Mouse (Mus musculus) midbrain, embryonic 13.5 days (tissue): ENCODE results near the gene Scnn1g. TPM values are rescaled to one million over a fixed set of nuclear protein-coding genes. Genes with fewer than 3 reads are reported as not detected.

Experiments used
- ATAC-seq: fragments of 200-750 bp; cut with Nextera tagmentation; 2 replicates; pipeline ENCODE4 v1.8.0; 2017; ENCODE audit warnings: mild to moderate bottlenecking, moderate TSS enrichment, moderate library complexity
- H3K27ac ChIP-seq: fragments of 300-500 bp; sonication (generic); 2 replicates; pipeline ENCODE4 v1.5.1; 2015; ENCODE audit warnings: inconsistent platforms, mild to moderate bottlenecking, moderate library complexity
- H3K27me3 ChIP-seq: fragments of 300-500 bp; sonication (generic); 2 replicates; pipeline ENCODE4 v1.6.1; 2015; ENCODE audit warnings: mild to moderate bottlenecking, inconsistent platforms
- H3K36me3 ChIP-seq: fragments of 300-500 bp; sonication (generic); 2 replicates; pipeline ENCODE4 v1.6.1; 2015; ENCODE audit warnings: mild to moderate bottlenecking, inconsistent platforms
- H3K4me1 ChIP-seq: fragments of 300-500 bp; sonication (generic); replicated peaks from 2 replicates; pipeline ENCODE4 v1.6.1; 2015; ENCODE audit warnings: inconsistent platforms
- H3K4me2 ChIP-seq: fragments of 300-500 bp; sonication (generic); replicated peaks from 2 replicates; pipeline ENCODE4 v1.6.1; 2015; ENCODE audit warnings: moderate library complexity, mild to moderate bottlenecking, inconsistent platforms
- H3K4me3 ChIP-seq: fragments of 300-500 bp; sonication (generic); replicated peaks from 2 replicates; pipeline ENCODE4 v1.5.1; 2015; ENCODE audit warnings: mild to moderate bottlenecking, inconsistent platforms
- H3K9ac ChIP-seq: fragments of 300-500 bp; sonication (generic); replicated peaks from 2 replicates; pipeline ENCODE4 v1.6.1; 2015; ENCODE audit warnings: mild to moderate bottlenecking, inconsistent platforms
- H3K9me3 ChIP-seq: fragments of 300-500 bp; sonication (generic); 2 replicates; pipeline ENCODE4 v1.6.1; 2016; ENCODE audit warnings: mild to moderate bottlenecking, inconsistent platforms
- WGBS: fragments of 180-500 bp; shearing (Covaris S2); methylation state at CpG from one replicate; pipeline ENCODE4 v1.1.7; 2015; 5-methylcytosine and 5-hydroxymethylcytosine counted together
- polyA plus RNA-seq: library from polyadenylated mRNA; unstranded; fragments of >200 nt; fragmentation: Nextera tagmentation; extraction: Ambion mirVana; gene quantifications from 2 replicates; pipeline ENCODE4 v1.2.1, GENCODE M21; 2015

Scnn1g gene
- polyA plus RNA-seq, 1 experiment from 2014 or later = not detected

DNA sequence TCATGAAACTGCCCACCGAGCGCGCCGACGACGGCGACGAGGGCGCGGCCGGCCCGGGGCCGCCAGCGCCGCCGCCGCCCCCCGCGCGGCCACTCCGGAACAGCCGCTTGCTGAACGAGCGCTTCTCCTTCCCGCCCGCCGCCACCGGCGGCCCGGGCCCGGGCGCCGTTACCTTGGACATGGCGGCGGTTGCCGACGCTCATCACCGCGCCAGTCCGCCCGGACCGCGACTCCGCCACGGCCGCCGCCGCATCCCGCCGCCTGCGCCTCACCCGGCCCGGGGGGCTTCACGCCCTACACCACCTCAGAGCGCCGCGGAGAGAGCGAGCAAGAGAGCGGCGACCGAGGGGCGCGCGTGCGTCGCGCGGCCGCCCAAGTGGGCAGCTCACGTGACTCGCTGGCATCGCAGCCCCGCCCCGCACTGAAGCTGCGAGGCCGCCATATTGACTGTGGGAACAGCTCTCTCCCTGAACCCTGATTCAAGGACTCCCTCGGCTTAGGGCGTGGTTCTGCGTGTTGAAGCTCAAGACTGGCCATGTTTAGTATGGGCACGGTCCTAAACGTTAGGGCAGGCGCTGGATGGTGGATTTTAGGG, 27.1 kb upstream of the Scnn1g start, which contains the start of gene Usp31:
Gene Usp31 (minus strand): TSS at position 181 of the 595 bp plus-strand sequence.
- Histone ChIP-seq H3K9ac (peak within 1 kb of the TSS; percentile 76), H3K9me3 (no peaks in the 10 kb centered on the region), H3K27ac (peak within 1 kb of the TSS; percentile 93), H3K4me1 (peaks cover 34% of the 10 kb centered on the region), H3K4me2 (peak within 1 kb of the TSS; percentile 79), H3K4me3 (peak within 1 kb of the TSS; percentile 66), H3K36me3 (0 out of 2 replicates have a peak, but pooled peaks cover 3% of the 10 kb centered on the region), H3K27me3 (peaks cover 11% of the 10 kb centered on the region)
- WGBS = under 1% methylated on average over 75 of the region's 82 CpGs
- peak; percentile 99 for ATAC-seq

DNA sequence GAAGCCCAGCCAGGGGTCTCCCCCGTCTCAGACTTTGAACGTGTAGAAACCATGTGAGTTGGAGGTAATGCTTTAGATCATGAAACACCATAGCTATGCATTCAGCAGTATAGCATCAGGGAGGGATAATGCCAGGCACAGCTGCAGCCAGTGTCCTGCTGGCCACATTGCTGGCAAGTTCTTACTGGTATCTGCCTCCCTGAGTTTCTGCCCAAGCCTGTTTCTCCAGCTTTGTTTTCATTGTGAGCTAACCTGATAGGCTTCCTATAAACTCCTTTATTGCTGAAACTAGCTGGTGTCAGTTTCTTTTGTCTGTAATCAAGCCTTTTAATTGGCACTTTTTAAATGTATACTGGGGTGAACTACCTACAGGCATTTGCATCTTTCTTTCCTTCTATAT, 23.1 kb upstream of the Scnn1g start:
- 56% methylated on average over 2 of the region's 2 CpGs for WGBS
- Histone ChIP-seq H3K4me2 (no peak overlapping the region), H3K9ac (no peak overlapping the region), H3K36me3 (no peaks in the 10 kb centered on the region), H3K9me3 (no peaks in the 10 kb centered on the region), H3K27me3 (peaks cover 11% of the 10 kb centered on the region), H3K4me3 (no peak overlapping the region), H3K27ac (no peak overlapping the region), H3K4me1 (peaks cover 2% of the 10 kb centered on the region)
- ATAC-seq = no peak

DNA sequence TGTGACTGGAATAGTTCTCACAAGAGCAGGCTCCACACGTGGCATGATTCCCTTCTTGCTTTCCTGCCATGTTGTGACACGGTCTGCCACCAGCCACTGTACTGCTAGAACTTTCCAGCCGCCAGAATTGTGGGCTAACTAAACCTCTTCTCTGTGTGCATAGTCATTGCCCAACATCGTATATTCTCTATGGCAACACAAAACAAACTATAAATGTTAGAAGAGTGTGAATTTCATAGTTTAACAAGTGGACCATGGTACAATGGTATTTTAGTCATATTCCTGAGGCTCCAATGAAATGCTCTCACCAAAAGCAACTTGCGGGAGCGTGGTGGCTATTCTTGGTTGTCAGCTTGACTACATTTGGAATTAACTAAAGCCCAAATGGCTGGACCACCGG, 17.2 kb upstream of the Scnn1g start:
- no peaks in the 10 kb centered on the region for H3K36me3 ChIP-seq
- H3K9me3 ChIP-seq = no peaks in the 10 kb centered on the region
- H3K4me2 ChIP-seq = no peak overlapping the region
- no peak overlapping the region for H3K27ac ChIP-seq
- 77% methylated on average over 7 of the region's 7 CpGs for WGBS
- H3K9ac ChIP-seq = no peak overlapping the region
- H3K27me3 ChIP-seq = no peaks in the 10 kb centered on the region
- no peaks in the 10 kb centered on the region for H3K4me1 ChIP-seq
- no peak overlapping the region for H3K4me3 ChIP-seq
- no peak for ATAC-seq

DNA sequence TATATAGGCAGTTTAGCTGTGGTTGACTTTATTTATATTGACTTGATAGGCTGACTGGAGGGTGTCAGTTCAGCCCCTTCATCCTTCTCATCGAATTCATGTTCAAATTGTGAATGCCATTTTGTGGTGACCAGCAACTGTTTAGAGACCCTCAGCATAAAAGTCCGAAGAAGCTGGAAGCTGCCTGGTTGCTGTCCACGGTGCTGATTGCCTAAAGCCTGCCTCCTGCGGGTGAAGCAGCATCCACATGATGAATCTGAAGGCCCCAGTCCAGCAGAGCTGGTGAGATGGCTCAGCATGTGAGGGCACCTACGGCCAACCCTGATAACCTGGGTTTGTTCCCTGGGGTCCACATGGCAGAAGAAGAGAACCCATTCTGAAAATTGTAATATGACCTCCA, 4.1 kb upstream of the Scnn1g start:
- Histone ChIP-seq H3K4me1 (peaks cover 10% of the 10 kb centered on the region), H3K9me3 (no peaks in the 10 kb centered on the region), H3K36me3 (no peaks in the 10 kb centered on the region), H3K4me2 (no peak overlapping the region), H3K27ac (no peak overlapping the region), H3K27me3 (peaks cover 28% of the 10 kb centered on the region), H3K4me3 (no peak overlapping the region), H3K9ac (no peak overlapping the region)
- no peak for ATAC-seq
- WGBS = 23% methylated on average over 5 of the region's 5 CpGs

DNA sequence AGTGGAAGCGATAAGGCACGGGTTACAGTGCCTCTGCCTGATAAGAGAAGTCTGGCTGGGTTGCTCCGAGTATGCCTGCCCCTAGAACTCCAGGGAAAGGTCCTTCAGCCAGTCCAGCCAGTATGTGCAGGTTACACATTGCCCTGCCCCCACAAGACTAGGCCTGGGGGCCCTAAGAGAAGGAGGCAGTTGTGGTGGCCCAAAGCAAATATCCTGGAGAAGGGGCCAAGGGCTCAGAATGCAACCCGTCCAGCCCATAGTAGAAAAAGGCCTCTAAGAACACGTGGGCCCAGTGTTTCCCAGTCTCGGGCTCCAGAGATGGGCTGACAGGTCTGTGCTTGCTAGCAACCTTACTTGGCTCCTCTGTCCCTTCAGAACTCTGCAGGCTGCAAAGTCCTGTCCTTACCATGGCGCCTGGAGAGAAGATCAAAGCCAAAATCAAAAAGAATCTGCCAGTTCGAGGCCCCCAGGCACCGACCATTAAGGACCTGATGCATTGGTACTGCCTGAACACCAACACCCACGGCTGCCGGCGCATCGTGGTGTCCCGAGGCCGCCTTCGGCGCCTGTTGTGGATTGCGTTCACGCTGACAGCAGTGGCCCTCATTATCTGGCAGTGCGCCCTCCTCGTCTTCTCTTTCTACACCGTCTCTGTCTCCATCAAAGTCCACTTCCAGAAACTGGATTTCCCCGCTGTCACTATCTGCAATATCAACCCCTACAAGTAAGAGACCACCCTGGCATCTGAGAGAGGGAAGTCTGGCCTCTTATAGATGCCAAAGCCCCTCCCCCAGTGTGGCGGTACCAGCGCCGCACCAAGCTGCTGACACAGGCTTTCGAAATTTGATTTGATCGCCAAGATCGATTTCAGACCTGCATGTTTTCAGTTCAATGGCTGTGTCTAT, 3.5 kb downstream of the Scnn1g start:
- Histone ChIP-seq H3K27ac (no peak overlapping the region), H3K9me3 (no peaks in the 10 kb centered on the region), H3K4me1 (peaks cover 10% of the 10 kb centered on the region), H3K36me3 (no peaks in the 10 kb centered on the region), H3K4me2 (no peak overlapping the region), H3K9ac (no peak overlapping the region), H3K27me3 (peaks cover 37% of the 10 kb centered on the region), H3K4me3 (no peak overlapping the region)
- 76% methylated on average over 29 of the region's 29 CpGs for WGBS
- no peak for ATAC-seq

DNA sequence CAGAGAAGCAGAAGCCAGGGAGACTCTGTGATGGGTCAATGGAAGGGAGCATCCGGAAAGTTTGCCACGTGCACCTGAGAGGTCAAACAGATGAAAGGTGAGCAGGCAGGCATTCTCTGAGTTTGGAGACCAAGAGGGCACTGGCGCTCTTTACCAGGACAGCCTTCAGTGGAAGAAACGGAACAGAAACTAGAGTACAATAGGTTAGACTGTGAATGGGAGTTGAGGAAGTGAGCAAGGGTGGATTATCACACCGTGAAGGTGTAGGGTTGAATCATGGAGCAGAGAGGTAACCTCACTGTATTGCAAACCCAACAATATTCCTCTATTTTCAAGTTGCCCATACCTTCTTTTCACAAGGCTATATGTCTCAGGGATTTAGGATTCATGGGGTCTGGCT, 16.0 kb downstream of the Scnn1g start:
- H3K4me3 ChIP-seq = no peak overlapping the region
- H3K27ac ChIP-seq = no peak overlapping the region
- H3K36me3 ChIP-seq = no peaks in the 10 kb centered on the region
- no peak overlapping the region for H3K9ac ChIP-seq
- H3K27me3 ChIP-seq = no peaks in the 10 kb centered on the region
- no peaks in the 10 kb centered on the region for H3K9me3 ChIP-seq
- H3K4me2 ChIP-seq = no peak overlapping the region
- 82% methylated on average over 5 of the region's 5 CpGs for WGBS
- no peak for ATAC-seq
- H3K4me1 ChIP-seq = no peaks in the 10 kb centered on the region

DNA sequence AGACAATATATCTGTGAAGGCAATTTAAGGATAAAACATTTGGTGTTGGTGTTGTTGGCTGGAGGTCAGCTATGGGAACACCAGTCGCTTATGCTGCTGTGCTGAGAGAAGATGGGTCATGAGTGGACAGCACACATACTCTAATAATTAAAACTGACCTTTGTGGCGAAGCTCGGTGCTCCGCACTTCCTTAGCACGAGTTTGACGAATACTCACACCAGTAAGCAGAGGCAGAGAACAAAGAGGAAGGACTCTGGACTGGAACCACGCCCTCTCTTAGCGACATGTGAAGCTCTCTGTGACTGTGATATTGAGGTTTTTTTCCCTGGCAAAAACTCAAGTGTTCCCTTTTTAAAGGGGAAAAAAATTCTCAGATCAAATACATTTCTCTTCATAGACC, 20.5 kb downstream of the Scnn1g start:
- ATAC-seq = no peak
- H3K4me3 ChIP-seq = no peak overlapping the region
- H3K36me3 ChIP-seq = no peaks in the 10 kb centered on the region
- H3K4me1 ChIP-seq = no peaks in the 10 kb centered on the region
- WGBS = 79% methylated on average over 8 of the region's 8 CpGs
- H3K4me2 ChIP-seq = no peak overlapping the region
- no peaks in the 10 kb centered on the region for H3K9me3 ChIP-seq
- no peak overlapping the region for H3K27ac ChIP-seq
- no peak overlapping the region for H3K9ac ChIP-seq
- H3K27me3 ChIP-seq = no peaks in the 10 kb centered on the region

DNA sequence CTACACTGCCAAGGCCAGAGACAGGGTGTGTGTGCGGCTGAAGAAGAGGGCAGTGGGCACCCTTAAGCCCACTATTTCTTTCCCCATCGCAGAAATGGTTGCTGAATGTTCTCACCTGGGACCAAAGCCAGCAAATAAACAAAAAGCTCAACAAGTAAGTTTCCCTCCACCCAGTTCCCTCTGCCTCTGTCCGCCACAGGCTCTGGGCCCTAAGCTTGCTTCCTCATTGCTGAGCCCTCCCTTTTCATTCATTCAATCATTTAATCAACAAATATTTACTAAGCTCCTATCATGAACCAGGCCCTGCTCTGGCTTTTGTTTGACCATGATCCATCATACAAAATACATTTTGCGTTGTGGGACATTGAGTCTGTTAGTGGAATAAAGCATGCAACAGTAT, 29.0 kb downstream of the Scnn1g start:
- Histone ChIP-seq H3K4me2 (no peak overlapping the region), H3K4me3 (no peak overlapping the region), H3K27me3 (no peaks in the 10 kb centered on the region), H3K4me1 (no peaks in the 10 kb centered on the region), H3K9me3 (no peaks in the 10 kb centered on the region), H3K27ac (no peak overlapping the region), H3K36me3 (no peaks in the 10 kb centered on the region), H3K9ac (no peak overlapping the region)
- WGBS = 92% methylated on average over 4 of the region's 4 CpGs
- ATAC-seq = no peak

DNA sequence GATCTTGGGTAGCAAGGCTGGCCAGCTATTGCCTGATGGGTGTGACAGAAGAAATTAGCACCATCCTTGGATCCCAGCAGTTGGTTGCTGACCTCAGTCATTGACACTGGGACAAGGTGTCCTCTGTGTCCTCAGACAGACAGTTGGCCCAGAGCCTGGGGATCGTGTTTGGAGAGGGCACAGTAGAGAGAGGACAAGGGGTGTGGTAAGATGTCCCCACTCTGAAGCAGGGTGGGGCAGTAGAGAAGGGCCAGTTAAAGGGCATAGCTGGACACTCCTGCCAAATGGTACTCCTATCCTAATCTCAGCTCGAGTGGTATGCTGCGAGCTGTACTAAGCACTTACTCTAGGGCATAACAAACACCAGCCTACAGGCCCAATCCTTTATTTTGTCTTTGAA, 33.6 kb downstream of the Scnn1g start:
- Histone ChIP-seq H3K27me3 (no peaks in the 10 kb centered on the region), H3K9me3 (no peaks in the 10 kb centered on the region), H3K4me2 (no peak overlapping the region), H3K4me1 (no peaks in the 10 kb centered on the region), H3K4me3 (no peak overlapping the region), H3K36me3 (no peaks in the 10 kb centered on the region), H3K27ac (no peak overlapping the region), H3K9ac (no peak overlapping the region)
- ATAC-seq = no peak
- 73% methylated on average over 3 of the region's 3 CpGs for WGBS

DNA sequence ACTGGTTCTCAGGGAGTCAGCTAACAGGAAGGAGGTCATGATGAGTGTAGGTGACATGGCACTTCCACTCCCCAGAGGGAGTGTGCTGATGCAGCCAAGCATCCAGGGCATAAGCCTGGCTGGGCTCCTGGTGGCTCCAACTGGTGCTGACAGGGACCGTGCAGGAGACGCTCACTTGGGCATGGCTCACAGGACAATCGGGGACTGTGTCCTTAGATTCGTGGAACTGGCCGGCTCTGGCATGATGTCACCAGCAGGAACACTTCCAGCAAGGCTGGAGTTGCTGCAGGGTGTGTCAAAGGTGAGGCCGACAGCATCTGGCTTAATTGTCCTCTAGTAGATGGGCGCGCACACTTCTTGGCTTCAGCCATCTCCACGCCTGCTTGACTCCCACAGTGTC, 34.7 kb downstream of the Scnn1g start:
- H3K27ac ChIP-seq = no peak overlapping the region
- WGBS = 89% methylated on average over 9 of the region's 9 CpGs
- ATAC-seq = no peak
- no peak overlapping the region for H3K4me2 ChIP-seq
- no peak overlapping the region for H3K4me3 ChIP-seq
- no peaks in the 10 kb centered on the region for H3K27me3 ChIP-seq
- no peaks in the 10 kb centered on the region for H3K36me3 ChIP-seq
- H3K9me3 ChIP-seq = no peaks in the 10 kb centered on the region
- H3K4me1 ChIP-seq = no peaks in the 10 kb centered on the region
- H3K9ac ChIP-seq = no peak overlapping the region

DNA sequence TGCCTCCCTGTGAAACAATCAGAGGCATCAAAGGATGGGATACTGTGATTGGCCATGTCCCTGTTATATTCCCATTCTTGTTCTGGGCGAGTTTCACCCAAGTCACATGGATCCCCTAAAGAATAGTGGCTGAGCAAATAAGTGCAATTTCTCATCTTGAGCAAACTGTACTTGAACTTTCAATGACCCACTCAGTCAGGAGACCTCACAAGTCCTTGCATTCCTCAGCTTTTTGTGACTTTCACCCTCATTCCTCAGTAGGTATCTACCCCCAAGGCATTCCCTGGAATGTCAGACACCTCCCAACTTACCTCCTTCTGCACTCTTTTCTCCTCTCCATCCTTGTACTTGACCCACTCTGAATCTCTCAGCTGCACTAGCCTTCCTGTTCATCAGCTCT, 44.3 kb downstream of the Scnn1g start:
- Histone ChIP-seq H3K4me1 (no peaks in the 10 kb centered on the region), H3K4me2 (no peak overlapping the region), H3K36me3 (no peaks in the 10 kb centered on the region), H3K27ac (no peak overlapping the region), H3K27me3 (no peaks in the 10 kb centered on the region), H3K4me3 (no peak overlapping the region), H3K9me3 (no peaks in the 10 kb centered on the region), H3K9ac (no peak overlapping the region)
- WGBS = 63% methylated on average over 1 of the region's 1 CpGs
- no peak for ATAC-seq

DNA sequence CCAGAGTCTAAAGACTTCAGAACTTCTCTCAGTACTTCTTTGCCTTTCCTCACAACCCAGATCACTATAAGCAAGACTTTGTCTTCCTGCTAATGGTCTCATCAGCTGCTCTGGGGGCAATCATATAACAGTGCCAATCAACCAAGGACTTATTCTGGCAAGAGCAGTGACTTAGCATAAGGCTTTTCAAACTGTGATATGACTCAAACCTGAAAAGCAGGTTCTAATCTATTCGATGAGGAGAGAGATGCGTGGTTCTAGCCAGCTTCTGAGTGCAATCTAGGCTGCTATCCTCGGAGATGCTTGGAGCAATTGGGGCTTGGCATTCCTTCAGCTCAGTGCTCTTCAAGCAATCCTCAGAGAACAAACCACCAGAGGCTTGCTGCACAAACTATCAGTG, 44.7 kb downstream of the Scnn1g start:
- Histone ChIP-seq H3K27ac (no peak overlapping the region), H3K9me3 (no peaks in the 10 kb centered on the region), H3K9ac (no peak overlapping the region), H3K4me1 (no peaks in the 10 kb centered on the region), H3K27me3 (no peaks in the 10 kb centered on the region), H3K36me3 (no peaks in the 10 kb centered on the region), H3K4me3 (no peak overlapping the region), H3K4me2 (no peak overlapping the region)
- WGBS = 88% methylated on average over 3 of the region's 3 CpGs
- no peak for ATAC-seq
